Comparison of ENCODE assay signal across 8 mouse cellular contexts in the genomic region with DNA sequence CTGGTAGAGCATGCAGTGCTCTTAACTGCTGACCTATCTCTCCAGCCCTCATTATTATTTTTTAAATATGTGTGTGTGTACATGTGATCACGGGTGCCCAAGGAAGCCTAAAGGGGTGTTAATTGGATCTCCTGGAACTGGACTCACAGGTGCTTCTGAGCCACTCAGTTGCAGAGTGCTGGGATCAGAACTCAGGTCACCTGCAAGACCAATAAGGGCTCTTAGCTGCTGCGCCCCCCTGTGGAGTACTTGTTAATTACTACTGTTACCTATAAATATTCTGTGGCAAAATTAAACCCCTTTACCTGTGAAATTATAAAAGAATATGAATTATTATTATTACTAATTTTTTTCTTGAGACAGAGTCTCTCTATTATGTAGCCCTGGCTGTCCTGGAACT. TPM values are rescaled to one million over a fixed set of nuclear protein-coding genes. Genes with fewer than 3 reads are reported as not detected.
A peak's percentile ranks its signal among the peaks of the same experiment; 100 is the strongest.
DNase-seq lines count a peak whose midpoint lies in the region; ATAC-seq and TF ChIP-seq lines count a peak whose summit lies in the region.

No protein-coding gene starts in this region.

- no peak for ATAC-seq in lung, postnatal 0 days
- no peak for ATAC-seq in megakaryocyte progenitor cell, adult 5-6 weeks (replicated peaks; ENCODE audit: poor library complexity)
- ATAC-seq in kidney, embryonic 15.5 days (replicated peaks; ENCODE audit: low FRiP score) = no peak

- H3K4me1 ChIP-seq in ES-E14 (ENCODE audit: control insufficient read depth in 2 of 2, insufficient read depth in 2 of 2, low read length in 2 of 2, poor library complexity in 1 of 2) = peaks cover 0 to 4% of the 10 kb centered on the region in 2 experiments; a peak in 1 of 4 replicates
- peaks cover 17% of the 10 kb centered on the region; the same call in 1 of the 2 replicates for H3K4me1 ChIP-seq in lung, postnatal 0 days (ENCODE audit: insufficient read depth, low read depth, low read length)
- peaks cover 19% of the 10 kb centered on the region for H3K4me1 ChIP-seq in kidney, embryonic 15.5 days

- H3K4me2 ChIP-seq in lung, postnatal 0 days (replicated peaks; ENCODE audit: low read depth, low read length) = no peak overlapping the region
- H3K4me2 ChIP-seq in kidney, embryonic 15.5 days = no peak overlapping the region

- no peaks in the 10 kb centered on the region for H3K27me3 ChIP-seq in lung, postnatal 0 days (replicated peaks; ENCODE audit: insufficient read depth, low read length)
- H3K27me3 ChIP-seq in kidney, embryonic 15.5 days = no peaks in the 10 kb centered on the region

- no peak overlapping the region for H3K9ac ChIP-seq in ES-E14 (ENCODE audit: insufficient read depth, low read depth, low read length, poor library complexity, severe bottlenecking)
- no peak overlapping the region for H3K9ac ChIP-seq in lung, postnatal 0 days (replicated peaks; ENCODE audit: low read depth)
- H3K9ac ChIP-seq in kidney, embryonic 15.5 days = no peak overlapping the region

- H3K36me3 ChIP-seq in ES-E14 (ENCODE audit: control insufficient read depth, insufficient read depth, low read length, poor library complexity, severe bottlenecking) = peaks cover 11% of the 10 kb centered on the region; the same call in 1 of the 2 replicates
- H3K36me3 ChIP-seq in lung, postnatal 0 days (ENCODE audit: insufficient read depth, low read length) = no peaks in the 10 kb centered on the region
- peaks cover 39% of the 10 kb centered on the region for H3K36me3 ChIP-seq in kidney, embryonic 15.5 days

- no peak for TF ChIP-seq EP300 in lung, postnatal 0 days (IDR thresholded peaks at IDR 0.05)

- H3K9me3 ChIP-seq in ES-E14 (ENCODE audit: control insufficient read depth, insufficient read depth, low read depth, low read length) = no peaks in the 10 kb centered on the region
- H3K9me3 ChIP-seq in lung, postnatal 0 days (ENCODE audit: low read length) = no peaks in the 10 kb centered on the region
- no peaks in the 10 kb centered on the region for H3K9me3 ChIP-seq in kidney, embryonic 15.5 days (replicated peaks)

- in situ Hi-C loops in ES-E14 (cut with MboI; ENCODE audit: low sequenced_read_pairs in 2 of 2, unreplicated experiment in 2 of 2) = no loop called here

- no peak overlapping the region for H3K27ac ChIP-seq in gastrocnemius, adult 2 months
- no peak overlapping the region for H3K27ac ChIP-seq in ES-E14 (ENCODE audit: insufficient read depth, low read depth, low read length, poor library complexity, severe bottlenecking)
- H3K27ac ChIP-seq in lung, postnatal 0 days (ENCODE audit: low read length) = no peak overlapping the region
- H3K27ac ChIP-seq in kidney, embryonic 15.5 days = no peak overlapping the region

- DNase-seq in gastrocnemius, adult 2 months = no peak
- no peak for DNase-seq in gastrocnemius, postnatal 25 days
- DNase-seq in 3T3-L1 (ENCODE audit: low read depth, low spot score) (peak; percentile 51), ES-E14 (ENCODE audit: low read depth, low spot score) (peak; percentile 43)
- DNase-seq in lung, postnatal 0 days (ENCODE audit: low spot score) = peak; percentile 25
- DNase-seq in left cerebral cortex, postnatal 4 days = no peak

- WGBS in lung, postnatal 0 days = 54% methylated on average over 2 of the region's 2 CpGs
- WGBS in kidney, embryonic 15.5 days = 65% methylated on average over 2 of the region's 2 CpGs

- H3K4me3 ChIP-seq in gastrocnemius, adult 2 months = no peak overlapping the region
- no peak overlapping the region for H3K4me3 ChIP-seq in ES-E14 (ENCODE audit: insufficient read depth in 1 of 2, low read depth in 1 of 2, low read length in 2 of 2, poor library complexity in 1 of 2, severe bottlenecking in 1 of 2)
- H3K4me3 ChIP-seq in lung, postnatal 0 days (ENCODE audit: low read depth, low read length) = no peak overlapping the region
- H3K4me3 ChIP-seq in kidney, embryonic 15.5 days (replicated peaks) = no peak overlapping the region

- intact Hi-C loops in gastrocnemius, adult 2 months (cut with DNase I) = loop anchor here (1.0 to 5.0 kb wide), 2 partner anchors 62 to 112 kb away; no protein-coding TSS in a partner anchor
- intact Hi-C loops in left cerebral cortex, postnatal 4 days (cut with DNase I) = loop anchor here (10.0 kb wide), 1 partner anchor 240 kb away; no protein-coding TSS in a partner anchor

- TF ChIP-seq CTCF in gastrocnemius, adult 2 months (IDR thresholded peaks at IDR 0.05) = peak; percentile 68
- peak; percentile 55 for TF ChIP-seq CTCF in lung, postnatal 0 days (IDR thresholded peaks at IDR 0.05)

TF ChIP-seq in ES-E14, 5 proteins besides CTCF, POLR2A, EP300 and RAD21:
- TF ChIP-seq MAFK (IDR thresholded peaks at IDR 0.05; ENCODE audit: insufficient read depth, low read depth, low read length) (no peak), CHD2 (IDR thresholded peaks at IDR 0.05; ENCODE audit: low read depth, low read length) (no peak), ZNF384 (IDR thresholded peaks at IDR 0.05; ENCODE audit: low read depth, low read length) (no peak), ZC3H11A (IDR thresholded peaks at IDR 0.05; ENCODE audit: borderline replicate concordance, low read depth, low read length) (no peak), HCFC1 (IDR thresholded peaks at IDR 0.05; ENCODE audit: borderline replicate concordance, insufficient read depth, low read length) (no peak)

RNA-seq across cellular contexts. Expression of gene Anapc16, which starts 2.3 kb away (rescaled TPM):
- 10 to 100 TPM; 49.5 to 50.7 TPM for total RNA-seq in gastrocnemius, adult 2 months (2021)
- 10 to 100 TPM; 40.7 to 40.9 TPM for total RNA-seq in gastrocnemius, postnatal 25 days (2021)
- 47.8 and 54.5 TPM in 2 replicates for total RNA-seq in ES-E14 (2012; rRNA removed)
- polyA plus RNA-seq in lung, postnatal 0 days (2015; fragmentation: Nextera tagmentation; extraction: Ambion mirVana) = 105 and 117 TPM in 2 replicates
- total RNA-seq in megakaryocyte progenitor cell, adult 5-6 weeks (2015) = 54.5 and 55.9 TPM in 2 replicates
- 32.6 and 35.1 TPM in 2 replicates for total RNA-seq in megakaryocyte progenitor cell, adult 5-6 weeks (2017)
- polyA plus RNA-seq in kidney, embryonic 15.5 days (2015; fragmentation: Nextera tagmentation; extraction: Ambion mirVana) = 102 and 107 TPM in 2 replicates
- 10 to 100 TPM; 60.2 to 60.8 TPM for total RNA-seq in left cerebral cortex, postnatal 4 days (2021)

RNA-seq across cellular contexts. Expression of gene Ascc1, which starts 2.7 kb away (rescaled TPM):
- 10 to 100 TPM; 13.6 to 14.6 TPM for total RNA-seq in gastrocnemius, adult 2 months (2021)
- 10 to 100 TPM; 11.4 to 12.0 TPM for total RNA-seq in gastrocnemius, postnatal 25 days (2021)
- 16.3 and 18.8 TPM in 2 replicates for total RNA-seq in ES-E14 (2012; rRNA removed)
- polyA plus RNA-seq in lung, postnatal 0 days (2015; fragmentation: Nextera tagmentation; extraction: Ambion mirVana) = 47.2 and 50.0 TPM in 2 replicates
- 38.3 and 38.9 TPM in 2 replicates for total RNA-seq in megakaryocyte progenitor cell, adult 5-6 weeks (2015)
- total RNA-seq in megakaryocyte progenitor cell, adult 5-6 weeks (2017) = 27.8 and 33.2 TPM in 2 replicates
- polyA plus RNA-seq in kidney, embryonic 15.5 days (2015; fragmentation: Nextera tagmentation; extraction: Ambion mirVana) = 48.7 and 50.6 TPM in 2 replicates
- 10 to 100 TPM; 25.8 to 27.1 TPM for total RNA-seq in left cerebral cortex, postnatal 4 days (2021)

RNA-seq across cellular contexts. Expression of gene Ddit4, which starts 53.6 kb away (rescaled TPM):
- total RNA-seq in gastrocnemius, adult 2 months (2021) = 100 to 1,000 TPM in 1 of 2 experiments, 10 to 100 TPM in 1; 15.4 to 183 TPM
- 10 to 100 TPM in 1 of 2 experiments, 1 to 10 TPM in 1; 8.6 to 11.4 TPM for total RNA-seq in gastrocnemius, postnatal 25 days (2021)
- total RNA-seq in ES-E14 (2012; rRNA removed) = 33.9 and 42.1 TPM in 2 replicates
- polyA plus RNA-seq in lung, postnatal 0 days (2015; fragmentation: Nextera tagmentation; extraction: Ambion mirVana) = 21.2 and 28.1 TPM in 2 replicates
- 0.37 and 2.4 TPM in 2 replicates for total RNA-seq in megakaryocyte progenitor cell, adult 5-6 weeks (2015)
- total RNA-seq in megakaryocyte progenitor cell, adult 5-6 weeks (2017) = 0.41 and 0.42 TPM in 2 replicates
- polyA plus RNA-seq in kidney, embryonic 15.5 days (2015; fragmentation: Nextera tagmentation; extraction: Ambion mirVana) = 31.0 and 36.3 TPM in 2 replicates
- total RNA-seq in left cerebral cortex, postnatal 4 days (2021) = 10 to 100 TPM; 50.6 to 52.2 TPM

Comparison
In these comparisons a context has a peak if more than half of its experiments do, and no peak if none do; other contexts are left out.
1. DNase-seq: peak in 3T3-L1 (single experiment), ES-E14 (single experiment) and lung, postnatal 0 days (single experiment); none in gastrocnemius, adult 2 months (single experiment), gastrocnemius, postnatal 25 days (single experiment) and left cerebral cortex, postnatal 4 days (single experiment).